Mouse (Mus musculus) C2C12 (cell line): ENCODE data around the gene Aox2.

Source experiments
- CTCF ChIP-seq: IDR thresholded peaks from one replicate; pipeline ENCODE4 v1.5.1; 2011; ENCODE audit not compliant: control insufficient read depth, insufficient read depth, insufficient read length
- FOSL1 ChIP-seq: IDR thresholded peaks from one replicate; pipeline ENCODE4 v1.8.0; 2011; ENCODE audit warnings: mild to moderate bottlenecking, low read length; ENCODE audit not compliant: poor library complexity, insufficient read depth, severe bottlenecking
- MYOG ChIP-seq: IDR thresholded peaks from one replicate; pipeline ENCODE4 v1.6.1; 2011; ENCODE audit not compliant: control insufficient read depth, insufficient read length; ENCODE audit errors: extremely low read depth
- USF1 ChIP-seq: IDR thresholded peaks from one replicate; pipeline ENCODE4 v1.6.1; 2011; ENCODE audit warnings: low read depth, mild to moderate bottlenecking, control low read depth, moderate library complexity

DNA sequence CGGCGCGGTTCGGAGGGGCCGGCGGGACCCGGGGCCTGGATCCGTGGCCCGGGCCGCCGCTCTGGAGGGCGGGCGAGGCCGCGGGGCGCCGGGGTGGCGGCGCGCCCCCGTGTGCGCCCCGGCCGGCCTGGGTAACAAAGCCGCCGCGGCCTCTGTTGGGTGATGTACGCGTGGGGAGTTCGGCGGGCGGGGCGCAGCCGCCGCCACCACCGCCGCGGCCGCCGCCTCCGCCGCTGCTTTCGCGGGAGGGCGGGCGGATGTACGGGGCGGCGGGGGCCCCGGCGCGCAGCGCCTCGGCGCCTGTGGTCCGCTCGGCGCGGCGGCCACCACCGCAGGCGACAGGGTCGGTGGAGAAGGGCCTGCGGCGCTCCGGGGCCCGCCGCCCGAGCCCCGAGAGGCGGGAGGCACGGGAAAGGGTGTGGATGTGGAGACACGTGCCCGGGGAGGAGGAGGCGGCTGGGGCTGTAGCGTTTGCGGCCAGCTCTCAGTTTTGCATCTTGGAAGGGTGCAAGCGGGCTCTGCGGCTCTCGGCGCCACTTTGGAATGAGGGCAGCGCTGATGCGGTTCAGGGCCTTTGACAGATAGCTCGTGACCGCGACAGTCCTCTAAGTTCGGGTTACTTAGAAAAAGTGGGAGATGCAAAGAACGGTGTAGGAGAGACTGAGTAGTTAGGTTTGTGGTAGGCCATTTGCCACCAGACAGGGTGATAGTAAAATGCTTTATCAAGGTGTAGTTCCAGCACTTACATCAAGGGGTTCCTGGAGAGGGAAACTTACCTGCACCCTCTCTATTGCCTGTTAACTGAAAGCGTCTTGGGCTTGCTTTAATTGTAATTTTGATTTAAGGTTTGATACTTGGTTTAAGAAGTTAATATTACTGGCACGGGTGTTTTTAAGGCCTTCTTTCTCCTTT, 115.4 kb downstream of the Aox2 start:
- TF ChIP-seq FOSL1 (no peak), USF1 (no peak), CTCF (no peak), MYOG (no peak)
